Mouse (Mus musculus): ENCODE measurements around the gene Ggnbp2. TPM values are rescaled to one million over a fixed set of nuclear protein-coding genes. Genes with fewer than 3 reads are reported as not detected.

The Ggnbp2 gene
- polyA plus RNA-seq, 1 experiment from 2014 or later = 71.9 TPM

DNA sequence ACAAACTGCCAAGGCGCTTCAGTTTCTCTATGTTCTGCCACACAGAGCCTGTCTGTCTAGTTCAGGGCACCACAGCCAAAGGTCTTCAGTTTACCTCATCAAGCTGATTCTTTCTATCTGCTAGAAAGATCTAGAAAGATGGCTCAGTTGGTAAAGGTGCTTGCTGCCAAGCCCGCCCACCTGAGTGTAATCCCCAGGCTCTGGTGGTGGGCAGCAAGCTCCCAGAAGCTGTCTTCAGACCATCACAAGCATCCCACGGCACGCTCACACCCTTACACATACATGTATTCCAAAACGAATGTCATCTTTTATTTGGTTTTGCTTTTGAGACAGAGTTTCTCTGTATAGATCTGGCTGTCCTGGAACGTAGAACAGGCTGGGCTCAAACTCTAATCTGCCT lies 37.9 kb upstream of the Ggnbp2 start:
- H3K4me3 ChIP-seq (replicated peaks; ENCODE audit: low read depth, low read length) = no peak overlapping the region
- no peak overlapping the region for H3K27ac ChIP-seq (replicated peaks; ENCODE audit: low read depth, low read length)
- H3K4me1 ChIP-seq (ENCODE audit: control insufficient read depth, insufficient read depth, low read length) = no peaks in the 10 kb centered on the region
- DNase-seq (no peak), ATAC-seq (ENCODE audit: low FRiP score, low TSS enrichment) (no peak)
- H3K36me3 ChIP-seq (ENCODE audit: control insufficient read depth, insufficient read depth, low read length) = peaks cover 90% of the 10 kb centered on the region
- 91% methylated on average over 6 of the region's 6 CpGs for WGBS
- H3K4me2 ChIP-seq (ENCODE audit: low read length) = no peak overlapping the region
- H3K27me3 ChIP-seq (ENCODE audit: control insufficient read depth, insufficient read depth, low read length) = no peaks in the 10 kb centered on the region
- H3K9ac ChIP-seq (replicated peaks; ENCODE audit: low read length) = no peak overlapping the region
- no peaks in the 10 kb centered on the region for H3K9me3 ChIP-seq (ENCODE audit: control insufficient read depth, low read length)

GRCm38 (mm10) chr11:84907081-84907480 lies 36.5 kb upstream of the Ggnbp2 start:
- ATAC-seq (ENCODE audit: low FRiP score, low TSS enrichment) = no peak
- Histone ChIP-seq H3K9ac (replicated peaks; ENCODE audit: low read length) (no peak overlapping the region), H3K27ac (replicated peaks; ENCODE audit: low read depth, low read length) (no peak overlapping the region), H3K27me3 (ENCODE audit: control insufficient read depth, insufficient read depth, low read length) (no peaks in the 10 kb centered on the region), H3K4me2 (ENCODE audit: low read length) (no peak overlapping the region), H3K4me3 (replicated peaks; ENCODE audit: low read depth, low read length) (no peak overlapping the region), H3K36me3 (ENCODE audit: control insufficient read depth, insufficient read depth, low read length) (peaks cover 93% of the 10 kb centered on the region), H3K4me1 (ENCODE audit: control insufficient read depth, insufficient read depth, low read length) (no peaks in the 10 kb centered on the region), H3K9me3 (ENCODE audit: control insufficient read depth, low read length) (no peaks in the 10 kb centered on the region)
- 82% methylated on average over 3 of the region's 3 CpGs for WGBS
- no peak for DNase-seq

DNA sequence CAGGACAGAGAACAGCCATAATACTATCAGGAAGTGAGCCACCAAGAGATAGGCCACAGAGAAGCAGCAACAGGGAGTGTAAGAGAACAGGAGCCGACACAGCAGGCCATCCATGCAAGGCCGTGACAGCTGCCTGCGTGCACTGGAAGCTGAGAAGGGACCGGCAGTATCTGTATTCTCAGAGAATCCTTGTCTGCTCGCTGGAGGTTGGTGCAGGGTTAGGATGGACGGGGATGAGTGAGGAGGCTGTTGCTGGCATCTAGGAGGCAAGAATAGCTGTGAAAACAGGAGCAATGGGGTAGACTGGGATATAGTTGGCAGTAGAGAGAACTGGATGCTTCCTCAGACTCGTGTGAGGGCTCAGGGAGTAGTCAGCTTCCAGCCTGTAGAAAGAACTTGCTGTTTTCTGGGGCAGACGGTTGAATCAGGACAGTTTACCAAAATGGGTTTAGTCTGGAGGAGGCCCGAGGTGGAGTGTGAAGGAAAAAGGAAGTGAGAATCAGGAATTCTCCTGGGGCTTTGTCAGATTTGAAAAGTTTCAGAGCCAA lies 34.1 kb upstream of the Ggnbp2 start:
- H3K4me2 ChIP-seq (ENCODE audit: low read length) = no peak overlapping the region
- H3K4me3 ChIP-seq (replicated peaks; ENCODE audit: low read depth, low read length) = no peak overlapping the region
- 87% methylated on average over 9 of the region's 9 CpGs for WGBS
- ATAC-seq (ENCODE audit: low FRiP score, low TSS enrichment) = no peak
- no peaks in the 10 kb centered on the region for H3K27me3 ChIP-seq (ENCODE audit: control insufficient read depth, insufficient read depth, low read length)
- H3K36me3 ChIP-seq (ENCODE audit: control insufficient read depth, insufficient read depth, low read length) = peaks cover 99% of the 10 kb centered on the region
- no peak overlapping the region for H3K9ac ChIP-seq (replicated peaks; ENCODE audit: low read length)
- no peaks in the 10 kb centered on the region for H3K4me1 ChIP-seq (ENCODE audit: control insufficient read depth, insufficient read depth, low read length)
- H3K27ac ChIP-seq (replicated peaks; ENCODE audit: low read depth, low read length) = no peak overlapping the region
- DNase-seq = no peak
- H3K9me3 ChIP-seq (ENCODE audit: control insufficient read depth, low read length) = no peaks in the 10 kb centered on the region

GRCm38 (mm10) chr11:84893113-84893512 lies 22.5 kb upstream of the Ggnbp2 start:
- no peak overlapping the region for H3K4me3 ChIP-seq (replicated peaks; ENCODE audit: low read depth, low read length)
- H3K9ac ChIP-seq (replicated peaks; ENCODE audit: low read length) = no peak overlapping the region
- ATAC-seq (ENCODE audit: low FRiP score, low TSS enrichment) (no peak), DNase-seq (no peak)
- H3K9me3 ChIP-seq (ENCODE audit: control insufficient read depth, low read length) = no peaks in the 10 kb centered on the region
- H3K27me3 ChIP-seq (ENCODE audit: control insufficient read depth, insufficient read depth, low read length) = no peaks in the 10 kb centered on the region
- 92% methylated on average over 15 of the region's 15 CpGs for WGBS
- H3K27ac ChIP-seq (replicated peaks; ENCODE audit: low read depth, low read length) = no peak overlapping the region
- no peaks in the 10 kb centered on the region for H3K4me1 ChIP-seq (ENCODE audit: control insufficient read depth, insufficient read depth, low read length)
- H3K36me3 ChIP-seq (ENCODE audit: control insufficient read depth, insufficient read depth, low read length) = peaks cover 75% of the 10 kb centered on the region
- H3K4me2 ChIP-seq (ENCODE audit: low read length) = no peak overlapping the region

GRCm38 (mm10) chr11:84891705-84892104 lies 21.1 kb upstream of the Ggnbp2 start:
- no peak overlapping the region for H3K4me2 ChIP-seq (ENCODE audit: low read length)
- H3K9ac ChIP-seq (replicated peaks; ENCODE audit: low read length) = no peak overlapping the region
- no peaks in the 10 kb centered on the region for H3K4me1 ChIP-seq (ENCODE audit: control insufficient read depth, insufficient read depth, low read length)
- no peak overlapping the region for H3K27ac ChIP-seq (replicated peaks; ENCODE audit: low read depth, low read length)
- no peak for DNase-seq
- H3K36me3 ChIP-seq (ENCODE audit: control insufficient read depth, insufficient read depth, low read length) = peaks cover 74% of the 10 kb centered on the region
- H3K9me3 ChIP-seq (ENCODE audit: control insufficient read depth, low read length) = no peaks in the 10 kb centered on the region
- H3K27me3 ChIP-seq (ENCODE audit: control insufficient read depth, insufficient read depth, low read length) = no peaks in the 10 kb centered on the region
- no peak overlapping the region for H3K4me3 ChIP-seq (replicated peaks; ENCODE audit: low read depth, low read length)
- no peak for ATAC-seq (ENCODE audit: low FRiP score, low TSS enrichment)
- WGBS = 92% methylated on average over 7 of the region's 7 CpGs

DNA sequence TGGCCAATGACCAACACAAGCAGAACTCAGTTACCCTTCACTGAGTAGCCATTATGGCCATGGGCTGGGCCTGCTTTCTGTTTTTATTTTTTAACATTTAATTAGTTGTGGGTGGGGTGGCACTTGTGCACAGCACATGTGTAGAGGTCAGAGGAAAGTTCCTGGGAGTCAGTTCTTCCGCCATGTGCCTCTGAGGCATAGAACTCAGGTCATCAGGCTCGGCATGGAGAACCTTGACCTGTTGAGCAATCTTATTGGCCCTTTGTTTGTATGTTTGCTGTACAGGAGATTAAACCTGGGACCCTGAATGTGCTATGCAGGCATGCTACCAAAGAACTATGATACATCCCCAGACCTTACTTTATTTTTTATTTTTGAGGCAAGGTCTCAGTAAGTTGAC lies 18.9 kb upstream of the Ggnbp2 start:
- Histone ChIP-seq H3K9me3 (ENCODE audit: control insufficient read depth, low read length) (no peaks in the 10 kb centered on the region), H3K27me3 (ENCODE audit: control insufficient read depth, insufficient read depth, low read length) (no peaks in the 10 kb centered on the region), H3K4me3 (replicated peaks; ENCODE audit: low read depth, low read length) (no peak overlapping the region), H3K4me2 (ENCODE audit: low read length) (no peak overlapping the region), H3K4me1 (ENCODE audit: control insufficient read depth, insufficient read depth, low read length) (no peaks in the 10 kb centered on the region), H3K9ac (replicated peaks; ENCODE audit: low read length) (no peak overlapping the region), H3K27ac (replicated peaks; ENCODE audit: low read depth, low read length) (no peak overlapping the region), H3K36me3 (ENCODE audit: control insufficient read depth, insufficient read depth, low read length) (peaks cover 72% of the 10 kb centered on the region)
- ATAC-seq (ENCODE audit: low FRiP score, low TSS enrichment) = no peak
- 93% methylated on average over 2 of the region's 2 CpGs for WGBS
- no peak for DNase-seq

DNA sequence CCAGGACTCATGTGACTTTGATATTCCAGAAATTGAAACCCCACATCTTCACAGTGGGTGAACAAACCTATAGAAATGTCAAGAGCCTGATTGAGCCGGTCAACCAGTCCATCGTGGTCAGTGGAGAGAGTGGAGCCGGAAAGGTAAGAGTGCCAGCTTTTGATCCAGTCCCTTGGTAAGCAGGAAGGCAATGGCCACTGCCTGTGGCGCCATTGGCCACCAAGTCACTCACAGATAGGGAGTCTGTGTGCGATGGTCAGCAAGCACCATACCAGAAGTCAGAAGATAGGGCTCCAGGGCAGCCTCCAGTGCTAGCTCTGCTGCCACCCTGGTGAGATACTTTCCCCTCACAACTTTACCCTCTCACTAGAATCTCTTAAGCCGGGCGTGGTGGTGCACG lies 17.4 kb upstream of the Ggnbp2 start:
- H3K9ac ChIP-seq (replicated peaks; ENCODE audit: low read length) = no peak overlapping the region
- H3K27ac ChIP-seq (replicated peaks; ENCODE audit: low read depth, low read length) = no peak overlapping the region
- DNase-seq = no peak
- no peaks in the 10 kb centered on the region for H3K4me1 ChIP-seq (ENCODE audit: control insufficient read depth, insufficient read depth, low read length)
- peaks cover 76% of the 10 kb centered on the region for H3K36me3 ChIP-seq (ENCODE audit: control insufficient read depth, insufficient read depth, low read length)
- WGBS = 98% methylated on average over 8 of the region's 8 CpGs
- ATAC-seq (ENCODE audit: low FRiP score, low TSS enrichment) = no peak
- no peak overlapping the region for H3K4me3 ChIP-seq (replicated peaks; ENCODE audit: low read depth, low read length)
- H3K27me3 ChIP-seq (ENCODE audit: control insufficient read depth, insufficient read depth, low read length) = no peaks in the 10 kb centered on the region
- no peak overlapping the region for H3K4me2 ChIP-seq (ENCODE audit: low read length)
- H3K9me3 ChIP-seq (ENCODE audit: control insufficient read depth, low read length) = no peaks in the 10 kb centered on the region

- Histone ChIP-seq H3K27me3 (ENCODE audit: control insufficient read depth, insufficient read depth, low read length) (no peaks in the 10 kb centered on the region), H3K4me1 (ENCODE audit: control insufficient read depth, insufficient read depth, low read length) (no peaks in the 10 kb centered on the region), H3K4me2 (ENCODE audit: low read length) (no peak overlapping the region), H3K4me3 (replicated peaks; ENCODE audit: low read depth, low read length) (no peak overlapping the region), H3K27ac (replicated peaks; ENCODE audit: low read depth, low read length) (no peak overlapping the region), H3K9me3 (ENCODE audit: control insufficient read depth, low read length) (no peaks in the 10 kb centered on the region), H3K9ac (replicated peaks; ENCODE audit: low read length) (no peak overlapping the region), H3K36me3 (ENCODE audit: control insufficient read depth, insufficient read depth, low read length) (peaks cover 70% of the 10 kb centered on the region)
- DNase-seq (no peak), ATAC-seq (ENCODE audit: low FRiP score, low TSS enrichment) (no peak)
- 90% methylated on average over 11 of the region's 11 CpGs for WGBS
Measured at GRCm38 (mm10) chr11:84886767-84887511, 16.3 kb upstream of the Ggnbp2 start.

GRCm38 (mm10) chr11:84886236-84886635 lies 15.6 kb upstream of the Ggnbp2 start:
- Histone ChIP-seq H3K4me2 (ENCODE audit: low read length) (no peak overlapping the region), H3K9me3 (ENCODE audit: control insufficient read depth, low read length) (no peaks in the 10 kb centered on the region), H3K4me1 (ENCODE audit: control insufficient read depth, insufficient read depth, low read length) (no peaks in the 10 kb centered on the region), H3K36me3 (ENCODE audit: control insufficient read depth, insufficient read depth, low read length) (peaks cover 63% of the 10 kb centered on the region), H3K27me3 (ENCODE audit: control insufficient read depth, insufficient read depth, low read length) (no peaks in the 10 kb centered on the region), H3K4me3 (replicated peaks; ENCODE audit: low read depth, low read length) (no peak overlapping the region), H3K27ac (replicated peaks; ENCODE audit: low read depth, low read length) (no peak overlapping the region), H3K9ac (replicated peaks; ENCODE audit: low read length) (no peak overlapping the region)
- DNase-seq = no peak
- no peak for ATAC-seq (ENCODE audit: low FRiP score, low TSS enrichment)
- 96% methylated on average over 5 of the region's 5 CpGs for WGBS
